Mouse (Mus musculus) small intestine, adult 2 months (tissue): ENCODE results near the gene Git2. TPM values are rescaled to one million over a fixed set of nuclear protein-coding genes. Genes with fewer than 3 reads are reported as not detected.

Source experiments
- H3K27ac ChIP-seq: fragments of 200-500 bp; 2 replicates; pipeline ENCODE4 v1.5.1; 2012; ENCODE audit warnings: low read depth, low read length, control low read depth, inconsistent platforms; ENCODE audit not compliant: insufficient read depth
- H3K27me3 ChIP-seq: fragments of 200-500 bp; 2 replicates; pipeline ENCODE4 v1.6.1; 2012; ENCODE audit warnings: mild to moderate bottlenecking, moderate library complexity, low read length, inconsistent platforms; ENCODE audit not compliant: control insufficient read depth, insufficient read depth
- H3K36me3 ChIP-seq: fragments of 200-500 bp; 2 replicates; pipeline ENCODE4 v1.6.1; 2012; ENCODE audit warnings: mild to moderate bottlenecking, low read length, control low read depth, inconsistent platforms; ENCODE audit not compliant: control insufficient read depth, insufficient read depth
- H3K4me1 ChIP-seq: fragments of 200-500 bp; 2 replicates; pipeline ENCODE4 v1.6.1; 2012; ENCODE audit warnings: low read length, inconsistent platforms, mixed read lengths; ENCODE audit not compliant: control insufficient read depth, insufficient read depth, insufficient read length
- H3K4me3 ChIP-seq: fragments of 200-500 bp; 2 replicates; pipeline ENCODE4 v1.5.1; 2012; ENCODE audit warnings: low read depth, mild to moderate bottlenecking, control low read depth, inconsistent platforms, low read length, moderate library complexity
- CTCF ChIP-seq: fragments of 200-500 bp; IDR thresholded peaks from 2 replicates; pipeline ENCODE4 v1.5.1; 2012; ENCODE audit warnings: low read depth, mild to moderate bottlenecking, control low read depth, inconsistent platforms, low read length, moderate library complexity, mixed read lengths; ENCODE audit not compliant: insufficient replicate concordance, insufficient read length; ENCODE audit errors: extremely low read depth
- POLR2A ChIP-seq: fragments of 200-500 bp; IDR thresholded peaks from 2 replicates; pipeline ENCODE4 v1.6.1; 2012; ENCODE audit warnings: low read depth, mild to moderate bottlenecking, control low read depth, inconsistent platforms, low read length, moderate library complexity
- WGBS: fragments of 180-500 bp; shearing (Covaris S2); methylation state at CpG from one replicate; pipeline ENCODE4 v1.1.7; 2018; 5-methylcytosine and 5-hydroxymethylcytosine counted together
- polyA plus RNA-seq: library from polyadenylated mRNA; depleted of rRNA; stranded (reverse); fragments of >200 nt; gene quantifications from 2 replicates; pipeline ENCODE4 v1.2.3, GENCODE M21; 2012

Gene Git2
- polyA plus RNA-seq, 1 experiment: 25.1 TPM

DNA sequence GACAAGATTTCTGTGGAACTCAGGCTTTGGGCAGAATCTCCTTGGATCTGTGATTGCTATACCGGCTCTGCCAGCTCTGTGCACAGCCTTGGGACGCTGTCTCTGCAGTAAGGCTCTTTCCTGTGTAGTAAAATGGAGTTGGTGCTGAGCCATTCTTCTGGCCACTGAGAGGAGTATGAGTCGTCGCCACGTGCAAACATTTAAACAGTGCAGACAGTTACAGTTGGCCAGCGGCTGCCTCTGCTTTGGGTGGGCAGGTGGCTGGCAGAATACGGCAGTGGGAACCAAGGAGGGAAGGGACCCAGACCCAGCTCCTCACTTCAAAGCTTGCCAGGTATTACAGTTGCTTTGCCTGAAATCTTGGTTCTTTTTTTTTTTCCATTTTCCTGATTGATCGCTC is 21.9 kb upstream of the Git2 start:
- Histone ChIP-seq H3K27me3 (no peaks in the 10 kb centered on the region), H3K27ac (no peak overlapping the region), H3K36me3 (peaks cover 84% of the 10 kb centered on the region), H3K4me1 (no peaks in the 10 kb centered on the region; the same call in 1 of the 2 replicates), H3K4me3 (no peak overlapping the region)
- no peak for TF ChIP-seq CTCF
- no peak for TF ChIP-seq POLR2A
- WGBS: 90% methylated on average over 8 of the region's 8 CpGs

DNA sequence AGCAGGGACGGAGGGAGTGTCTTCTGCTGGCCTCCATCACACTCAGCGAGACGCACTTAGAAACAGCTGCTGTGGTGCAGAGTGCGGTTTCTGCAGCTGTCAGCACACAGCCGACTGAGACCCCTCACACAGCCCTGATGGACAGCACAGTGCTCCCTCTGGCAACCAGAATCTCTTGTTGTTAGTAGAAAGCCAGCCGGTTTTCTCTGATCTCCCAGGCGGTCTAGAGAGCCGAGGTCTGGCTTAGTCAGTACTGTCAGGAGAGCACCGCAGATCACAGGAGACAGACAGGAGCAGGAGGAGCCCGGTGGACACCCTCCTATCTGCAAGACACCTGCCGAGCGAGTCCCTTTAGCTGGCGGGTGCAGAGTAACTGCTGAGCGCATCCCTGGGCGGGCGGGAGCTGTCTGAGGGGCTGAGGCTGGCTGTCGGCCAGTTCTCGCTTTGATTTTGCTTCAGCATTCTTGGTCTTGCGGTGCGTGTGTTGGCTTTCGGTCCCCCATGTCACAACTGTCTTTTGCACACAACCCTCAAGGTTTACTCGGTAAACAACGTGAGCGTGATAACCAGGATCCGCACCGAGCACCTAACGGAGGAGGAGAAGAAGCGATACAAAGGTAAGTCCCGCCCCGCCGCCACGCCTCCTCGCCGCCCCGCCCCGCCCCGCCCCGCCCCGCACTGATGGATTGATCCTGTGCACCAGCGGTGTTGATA is 21.1 kb upstream of the Git2 start:
- TF ChIP-seq CTCF (no peak), POLR2A (no peak)
- H3K4me3 ChIP-seq: peak overlapping the region; percentile 29
- H3K36me3 ChIP-seq: peaks cover 85% of the 10 kb centered on the region
- H3K27ac ChIP-seq: no peak overlapping the region
- H3K27me3 ChIP-seq: no peaks in the 10 kb centered on the region
- 66% methylated on average over 40 of the region's 40 CpGs for WGBS
- H3K4me1 ChIP-seq: no peaks in the 10 kb centered on the region; the same call in 1 of the 2 replicates

DNA sequence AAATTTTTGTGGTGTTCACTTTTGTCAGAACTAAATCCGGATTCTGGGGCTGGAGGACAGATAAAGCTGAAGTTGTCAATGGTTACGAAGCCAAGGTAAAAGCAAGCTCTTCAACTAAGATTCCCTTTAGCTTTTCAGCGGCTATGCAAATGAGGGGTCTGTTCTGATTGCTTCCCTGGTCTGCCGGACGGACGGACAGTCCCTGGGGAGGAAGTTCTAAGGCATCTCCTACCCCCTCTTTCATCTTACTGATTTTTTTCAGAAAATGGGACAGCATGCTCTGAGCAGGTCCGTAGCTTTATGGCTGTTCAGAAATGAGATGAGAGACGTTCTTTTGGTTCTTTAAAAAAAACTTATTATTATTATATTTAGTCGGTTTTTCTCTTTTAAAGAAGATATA is 20.3 kb upstream of the Git2 start:
- TF ChIP-seq CTCF (no peak), POLR2A (no peak)
- 92% methylated on average over 9 of the region's 9 CpGs for WGBS
- Histone ChIP-seq H3K4me1 (no peaks in the 10 kb centered on the region; the same call in 1 of the 2 replicates), H3K27ac (no peak overlapping the region), H3K36me3 (peaks cover 87% of the 10 kb centered on the region), H3K27me3 (no peaks in the 10 kb centered on the region), H3K4me3 (no peak overlapping the region)

DNA sequence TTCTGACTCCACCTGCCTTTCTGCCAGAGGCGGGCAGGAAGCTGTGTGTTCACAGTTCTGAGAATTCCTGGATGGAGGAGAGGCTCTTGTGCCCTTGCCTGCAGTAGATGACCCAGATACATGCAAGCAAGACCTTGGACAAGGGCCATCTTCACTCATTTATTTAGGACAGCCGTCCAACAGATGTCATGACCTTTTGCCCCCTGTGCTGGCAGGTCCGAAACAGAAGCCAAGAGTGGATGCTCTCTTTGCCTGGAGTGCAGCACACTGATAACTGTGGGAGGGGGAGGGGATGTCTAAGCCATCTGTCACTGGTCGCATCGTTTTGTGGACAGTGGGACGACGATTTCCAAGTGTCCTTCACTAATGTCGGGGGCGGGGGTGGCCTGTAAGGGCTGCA is 19.9 kb upstream of the Git2 start:
- no peaks in the 10 kb centered on the region for H3K27me3 ChIP-seq
- no peak overlapping the region for H3K27ac ChIP-seq
- no peaks in the 10 kb centered on the region; the same call in 1 of the 2 replicates for H3K4me1 ChIP-seq
- TF ChIP-seq CTCF: no peak
- no peak for TF ChIP-seq POLR2A
- H3K36me3 ChIP-seq: peaks cover 87% of the 10 kb centered on the region
- no peak overlapping the region for H3K4me3 ChIP-seq
- 85% methylated on average over 9 of the region's 9 CpGs for WGBS

DNA sequence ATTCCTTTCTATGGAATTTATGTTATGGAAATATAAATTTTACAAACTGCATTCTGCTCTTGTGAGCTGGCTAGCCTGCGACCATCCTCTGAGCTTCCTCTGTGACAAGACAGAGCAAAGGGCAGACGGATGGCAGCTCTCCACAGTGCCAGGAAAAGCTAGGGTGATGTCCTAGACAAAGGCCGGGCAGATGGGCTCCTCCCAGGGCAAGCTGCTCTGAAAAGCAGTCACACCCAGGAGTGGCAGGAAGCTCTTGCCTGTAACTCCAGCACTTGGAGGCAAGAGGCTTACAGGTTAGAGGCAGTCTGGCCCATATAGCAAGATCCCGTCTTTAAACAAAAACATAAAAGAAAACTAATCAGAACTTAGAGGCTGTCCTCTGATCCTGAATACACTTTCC is 19.3 kb upstream of the Git2 start:
- Histone ChIP-seq H3K4me3 (no peak overlapping the region), H3K4me1 (no peaks in the 10 kb centered on the region; the same call in 1 of the 2 replicates), H3K27me3 (no peaks in the 10 kb centered on the region), H3K36me3 (peaks cover 84% of the 10 kb centered on the region), H3K27ac (no peak overlapping the region)
- TF ChIP-seq CTCF (no peak), POLR2A (no peak)
- WGBS: 79% methylated on average over 4 of the region's 4 CpGs

DNA sequence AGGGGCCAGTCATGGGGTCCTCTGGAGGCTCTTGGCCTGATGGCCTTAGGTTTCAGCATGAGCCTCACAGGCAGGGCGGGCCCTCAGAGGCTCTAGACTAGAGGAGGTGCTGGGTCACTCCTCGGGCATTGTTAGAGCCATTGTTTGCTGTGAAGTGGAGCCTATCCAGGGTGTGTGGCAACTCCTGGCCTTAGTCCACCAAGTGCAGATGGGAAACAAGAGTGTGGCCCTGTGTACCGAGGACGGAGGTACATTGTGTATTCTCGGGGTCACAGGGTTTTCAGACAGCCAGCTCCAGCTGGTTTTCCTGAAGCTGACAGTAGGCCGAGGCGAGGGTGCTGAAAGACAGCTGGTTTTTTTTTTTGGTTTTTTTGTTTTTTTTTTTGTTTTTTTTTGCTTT is 18.0 kb upstream of the Git2 start:
- H3K4me3 ChIP-seq: no peak overlapping the region
- H3K27ac ChIP-seq: no peak overlapping the region
- TF ChIP-seq CTCF (no peak), POLR2A (no peak)
- peaks cover 83% of the 10 kb centered on the region for H3K36me3 ChIP-seq
- H3K27me3 ChIP-seq: no peaks in the 10 kb centered on the region
- 73% methylated on average over 7 of the region's 7 CpGs for WGBS
- H3K4me1 ChIP-seq: no peaks in the 10 kb centered on the region; the same call in 1 of the 2 replicates

DNA sequence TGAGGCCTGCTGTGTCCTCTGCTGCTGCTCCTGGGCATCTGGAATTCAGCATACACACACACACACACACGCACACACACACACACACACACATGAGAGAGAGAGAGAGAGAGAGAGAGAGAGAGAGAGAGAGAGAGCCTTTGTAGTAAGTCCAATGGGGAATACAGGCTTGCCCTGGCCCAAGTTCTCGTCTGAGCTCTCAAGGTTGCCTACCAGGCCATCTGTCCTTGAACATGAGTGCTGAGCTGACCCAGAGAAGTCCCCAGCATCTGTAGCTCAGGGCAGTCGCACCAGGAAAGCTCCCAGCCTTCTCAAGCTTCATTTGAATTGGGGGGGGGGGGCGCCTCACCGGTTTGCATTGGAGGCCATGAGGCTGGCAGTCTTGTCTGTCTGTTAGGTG is 9.9 kb upstream of the Git2 start:
- peak overlapping the region; percentile 0; the same call in 1 of the 2 replicates for H3K27ac ChIP-seq
- H3K36me3 ChIP-seq: peaks cover 33% of the 10 kb centered on the region
- TF ChIP-seq CTCF (no peak), POLR2A (no peak)
- H3K4me1 ChIP-seq: peaks cover 23% of the 10 kb centered on the region
- H3K27me3 ChIP-seq: no peaks in the 10 kb centered on the region
- no peak overlapping the region for H3K4me3 ChIP-seq
- 74% methylated on average over 5 of the region's 5 CpGs for WGBS
